ENCODE assay signal across 15 mouse cellular contexts in genomic region chr15:99754204-99754603, GRCm38 (mm10). TPM values are rescaled to one million over a fixed set of nuclear protein-coding genes. Genes with fewer than 3 reads are reported as not detected.
"Had no signal": no experiment of that assay in that cellular context is flagged by ENCODE, and none has a peak within 500 bp of the region (broad histone marks: within the 10 kb centered on the region; RNA-seq: fewer than 3 reads in every experiment).

No protein-coding gene starts in this region.

- H3K27ac ChIP-seq: kidney, postnatal 0 days; liver, embryonic 13.5 days; stomach, postnatal 0 days had no signal

- H3K4me3 ChIP-seq: liver, embryonic 13.5 days had no signal

- DNase-seq: kidney, adult 2 months; kidney, postnatal 25 days; left cerebral cortex, postnatal 4 days; liver, embryonic 13.5 days; lung, adult 2 months; lung, postnatal 14 days; lung, postnatal 4 days; midbrain, embryonic 14.5 days; thymus, postnatal 25 days had no signal

RNA-seq across cellular contexts. Expression of gene Gm17349, which starts 48.9 kb away (rescaled TPM):
- total RNA-seq: left cerebral cortex, postnatal 4 days; liver, adult 2 months; megakaryocyte progenitor cell, adult 5-6 weeks; megakaryocyte-erythroid progenitor cell, adult 5-6 weeks; midbrain, postnatal 0 days had no signal
